Mouse (Mus musculus) left cerebral cortex, adult 2 months (tissue): ENCODE measurements around the gene Castor1. TPM values are rescaled to one million over a fixed set of nuclear protein-coding genes. Genes with fewer than 3 reads are reported as not detected.

Experiments used
- DNase-seq, 2 experiments: peaks; one replicate each; pipeline ENCODE4 v3.0.0; 2021 to 2022; ENCODE audit warnings: low spot score in 2 of 2, mixed read lengths in 1 of 2; ENCODE audit errors: extremely low spot score in 1 of 2
- H3K27ac ChIP-seq: fragments of 200-600 bp; 2 replicates; pipeline ENCODE4 v1.8.1; 2022
- H3K4me3 ChIP-seq: fragments of 200-600 bp; 2 replicates; pipeline ENCODE4 v1.8.1; 2022
- CTCF ChIP-seq: fragments of 200-600 bp; IDR thresholded peaks from 2 replicates; pipeline ENCODE4 v1.8.1; 2022; ENCODE audit warnings: antibody characterized with exemption, mild to moderate bottlenecking, moderate library complexity
- intact Hi-C: fragments of 180-260 bp; cut with DNase I; formaldehyde crosslinking; loops from one replicate; pipeline ENCODE4 v1.15.1; 2025
- total RNA-seq, 2 experiments: library from RNA; stranded (reverse); gene quantifications; 2 replicates each; pipeline ENCODE4 v1.2.3; 2021

The Castor1 gene
- total RNA-seq, 2 experiments from 2014 or later: 3.9 to 4.2 TPM

DNA sequence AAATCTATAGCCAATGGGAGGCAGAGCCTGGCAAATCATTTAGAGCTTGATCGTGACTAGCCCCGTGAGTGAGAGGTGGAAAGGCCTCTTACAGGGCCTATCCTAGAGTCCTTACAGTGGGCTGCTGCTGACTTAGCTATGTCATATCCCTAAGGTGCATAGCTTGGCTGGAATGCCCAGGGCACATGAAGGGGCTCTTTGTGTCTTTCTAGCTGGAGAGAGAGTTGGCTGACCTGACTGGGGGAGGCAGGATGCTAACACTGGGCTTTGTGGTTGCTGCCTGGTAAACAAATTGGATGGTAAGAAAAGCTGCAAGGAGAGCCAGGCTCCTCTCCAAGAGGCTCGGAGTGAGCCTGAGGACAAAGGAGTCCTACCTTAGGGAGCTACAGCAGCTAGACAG, 25.3 kb upstream of the Castor1 start:
- intact Hi-C loops: no loop called here
- peak overlapping the region; percentile 57 for H3K27ac ChIP-seq

DNA sequence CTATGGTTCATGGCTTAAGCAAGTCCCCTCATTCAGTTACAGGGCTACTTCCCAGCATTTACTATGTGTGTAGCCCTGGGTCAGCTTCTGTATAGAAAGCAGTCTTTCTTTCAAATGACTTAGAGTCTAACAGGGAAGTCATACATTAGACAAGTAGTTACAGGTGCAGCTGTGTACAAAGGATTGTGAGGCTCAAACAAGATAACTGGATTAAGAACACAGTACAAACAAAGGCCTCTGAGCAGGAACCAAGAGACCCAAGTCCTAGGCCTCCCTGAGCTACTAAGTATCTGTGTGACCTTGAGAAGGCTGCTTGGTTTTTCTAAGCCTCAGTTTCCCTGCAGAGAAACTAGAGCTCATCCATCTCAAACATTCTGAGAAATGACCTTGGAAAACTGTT, 24.6 kb upstream of the Castor1 start:
- H3K4me3 ChIP-seq: no peak overlapping the region
- peak overlapping the region; percentile 57; the same call in 1 of the 2 replicates for H3K27ac ChIP-seq
- intact Hi-C loops: no loop called here
- TF ChIP-seq CTCF: no peak
- DNase-seq: no peak

More for the DNA sequence above, 25.3 kb upstream of the Castor1 start:
- DNase-seq: no peak
- no peak overlapping the region for H3K4me3 ChIP-seq
- no peak for TF ChIP-seq CTCF

DNA sequence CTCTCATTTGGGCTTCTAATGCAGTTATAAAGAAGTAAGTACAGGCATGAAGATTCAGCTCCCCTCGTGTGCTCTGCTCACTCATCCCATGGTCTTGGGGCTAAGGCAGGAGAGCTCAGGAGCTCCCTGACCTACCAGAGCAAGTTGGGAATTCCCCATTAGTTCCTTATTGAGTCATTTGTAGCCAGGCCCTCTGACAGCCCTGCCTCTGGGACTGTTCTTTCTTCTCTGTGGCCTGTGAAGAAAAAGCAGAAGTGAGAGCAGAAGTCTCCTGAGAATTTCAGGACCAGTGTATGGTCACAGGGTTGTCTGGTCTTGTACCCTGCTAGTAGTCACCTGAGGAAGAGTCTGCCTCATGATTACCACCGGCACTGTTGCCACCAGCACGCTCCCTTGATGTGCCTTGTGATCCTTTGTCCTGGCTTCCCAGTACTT, 22.4 kb upstream of the Castor1 start:
- no peak overlapping the region for H3K4me3 ChIP-seq
- H3K27ac ChIP-seq: no peak overlapping the region
- no peak for DNase-seq
- no peak for TF ChIP-seq CTCF
- intact Hi-C loops: no loop called here

DNA sequence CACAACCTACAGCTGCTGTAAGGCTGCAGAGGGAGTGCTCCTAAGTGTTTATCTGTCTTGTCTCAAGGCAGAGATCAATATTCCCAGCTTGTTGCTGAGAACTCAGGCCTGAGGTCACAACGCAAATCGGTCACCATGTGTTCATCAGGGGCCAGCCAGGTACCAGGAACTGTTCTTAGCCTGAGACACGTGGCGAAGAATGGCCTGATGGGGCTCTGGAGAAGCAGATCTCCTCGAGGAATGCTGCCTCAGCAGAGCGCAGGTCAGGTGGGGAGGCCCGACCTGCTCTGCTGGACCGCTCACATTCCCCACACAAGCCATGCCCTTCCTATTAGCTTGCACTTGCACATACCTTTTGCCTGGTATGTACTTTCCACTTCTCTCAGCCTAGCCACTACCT, 21.4 kb upstream of the Castor1 start:
- no peak for TF ChIP-seq CTCF
- no peak for DNase-seq
- H3K27ac ChIP-seq: no peak overlapping the region
- intact Hi-C loops: no loop called here
- H3K4me3 ChIP-seq: no peak overlapping the region

DNA sequence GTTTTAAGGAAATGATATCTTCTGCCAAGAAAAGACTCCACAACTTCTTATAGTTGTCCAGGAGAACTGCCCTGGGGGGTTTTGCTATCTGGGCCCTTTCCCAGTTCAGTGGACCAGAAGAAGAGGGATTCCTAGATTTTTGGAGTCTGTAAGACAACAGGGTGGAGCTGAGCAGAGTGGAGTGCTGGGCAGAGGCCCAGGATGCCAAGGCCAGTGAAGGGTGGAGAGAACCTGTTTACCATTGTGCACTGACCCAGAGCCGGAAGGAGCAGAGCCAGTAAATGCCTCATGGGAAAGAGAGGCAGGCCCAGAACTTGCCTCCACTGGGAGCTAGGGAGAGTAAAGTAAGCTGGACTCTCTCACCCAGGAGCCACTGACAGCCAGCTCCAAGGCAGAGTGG, 20.3 kb upstream of the Castor1 start:
- H3K27ac ChIP-seq: no peak overlapping the region
- H3K4me3 ChIP-seq: no peak overlapping the region
- intact Hi-C loops: no loop called here
- no peak for TF ChIP-seq CTCF
- no peak for DNase-seq

DNA sequence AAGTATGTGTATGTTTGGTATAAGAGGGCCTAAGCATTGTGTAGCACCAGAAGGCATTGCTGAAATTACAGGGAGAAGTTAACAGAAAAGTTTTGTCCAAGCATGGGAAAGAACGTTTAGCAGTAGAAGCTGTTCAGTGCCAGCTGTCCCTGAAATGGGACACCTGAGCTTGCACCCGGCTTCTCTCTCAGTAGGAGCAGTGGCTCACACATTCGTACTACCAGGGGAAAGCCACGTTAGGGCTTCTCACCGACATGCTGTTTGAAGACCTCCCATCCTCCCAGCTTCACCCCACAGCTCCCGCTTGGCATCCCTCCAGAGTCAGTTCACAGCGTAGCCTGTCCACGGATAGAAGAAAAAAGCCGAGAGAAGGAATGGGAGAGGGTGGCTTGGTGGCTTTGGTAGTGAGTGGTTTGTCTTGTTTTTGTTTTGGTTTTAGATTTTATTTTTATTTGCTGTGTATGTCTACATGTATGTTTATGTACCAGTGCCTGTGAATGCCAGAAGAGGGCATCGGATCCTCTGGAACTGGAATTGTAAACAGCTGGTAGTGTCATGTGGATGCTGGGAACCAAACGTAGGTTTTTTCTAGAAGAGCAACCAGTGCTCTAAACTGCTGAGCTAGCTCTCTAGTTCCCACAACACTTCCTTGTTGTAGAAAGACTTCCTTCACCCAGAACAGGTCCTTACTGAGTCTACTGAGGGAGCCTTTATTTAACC, 15.9 kb upstream of the Castor1 start:
- Histone ChIP-seq H3K27ac (peak overlapping the region; percentile 44; the same call in 1 of the 2 replicates), H3K4me3 (no peak overlapping the region)
- no peak for TF ChIP-seq CTCF
- intact Hi-C loops: no loop called here
- DNase-seq: no peak

DNA sequence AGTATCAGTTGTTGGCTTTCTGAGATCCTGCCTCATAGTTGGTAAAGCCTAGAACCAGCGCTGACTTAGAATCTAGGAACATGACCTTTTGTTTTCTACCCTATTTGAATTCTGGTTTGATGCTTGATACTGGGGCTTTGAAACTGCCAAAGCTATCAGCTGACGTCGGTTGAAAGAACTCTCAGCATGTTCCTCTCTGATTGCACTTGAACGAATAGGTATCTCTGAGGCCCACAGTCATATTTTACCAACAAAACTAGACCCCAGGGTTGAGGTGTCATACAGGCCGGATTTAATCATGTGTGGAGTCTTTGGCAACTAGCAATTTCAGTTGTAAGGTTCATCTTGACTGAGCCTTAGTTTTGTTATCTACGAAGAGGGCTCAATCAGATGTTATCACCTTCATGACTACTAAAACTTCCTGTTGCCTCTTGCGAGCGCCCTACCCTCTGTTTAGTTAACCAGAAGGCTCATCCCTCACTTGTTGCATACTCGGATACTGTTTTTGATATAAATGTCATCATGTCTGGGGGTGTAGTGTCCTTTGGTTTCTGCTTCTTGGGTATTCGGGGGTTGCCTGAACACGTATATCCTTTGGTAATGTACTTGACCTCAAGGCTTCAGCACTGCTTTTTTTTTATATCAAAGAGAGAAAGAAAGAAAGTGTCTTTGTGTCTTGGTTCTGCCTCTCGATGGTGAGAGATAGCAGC, 14.9 kb upstream of the Castor1 start:
- no peak for TF ChIP-seq CTCF
- H3K4me3 ChIP-seq: no peak overlapping the region
- H3K27ac ChIP-seq: peak overlapping the region; percentile 64
- intact Hi-C loops: no loop called here
- no peak for DNase-seq

DNA sequence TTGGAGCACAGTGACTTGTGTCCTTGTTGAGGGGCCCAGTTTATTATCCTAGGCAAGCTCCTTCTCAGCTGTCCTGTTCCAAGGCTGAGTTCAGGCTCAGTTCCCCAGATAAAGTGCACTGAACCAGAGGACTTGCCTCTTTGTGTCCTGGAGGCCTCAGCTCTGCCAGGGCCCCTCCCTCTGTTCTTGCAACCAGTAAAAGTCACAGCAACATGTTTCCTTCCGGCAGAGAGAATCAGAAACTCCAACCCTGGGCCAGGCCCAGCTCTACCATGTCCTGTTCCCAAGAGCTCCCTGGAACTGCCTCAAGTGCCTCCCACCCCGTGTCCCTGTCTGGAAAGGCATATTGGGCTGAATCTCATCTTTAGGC, 14.3 kb upstream of the Castor1 start:
- DNase-seq: no peak
- intact Hi-C loops: no loop called here
- TF ChIP-seq CTCF: no peak
- peak overlapping the region; percentile 64 for H3K27ac ChIP-seq
- no peak overlapping the region for H3K4me3 ChIP-seq

DNA sequence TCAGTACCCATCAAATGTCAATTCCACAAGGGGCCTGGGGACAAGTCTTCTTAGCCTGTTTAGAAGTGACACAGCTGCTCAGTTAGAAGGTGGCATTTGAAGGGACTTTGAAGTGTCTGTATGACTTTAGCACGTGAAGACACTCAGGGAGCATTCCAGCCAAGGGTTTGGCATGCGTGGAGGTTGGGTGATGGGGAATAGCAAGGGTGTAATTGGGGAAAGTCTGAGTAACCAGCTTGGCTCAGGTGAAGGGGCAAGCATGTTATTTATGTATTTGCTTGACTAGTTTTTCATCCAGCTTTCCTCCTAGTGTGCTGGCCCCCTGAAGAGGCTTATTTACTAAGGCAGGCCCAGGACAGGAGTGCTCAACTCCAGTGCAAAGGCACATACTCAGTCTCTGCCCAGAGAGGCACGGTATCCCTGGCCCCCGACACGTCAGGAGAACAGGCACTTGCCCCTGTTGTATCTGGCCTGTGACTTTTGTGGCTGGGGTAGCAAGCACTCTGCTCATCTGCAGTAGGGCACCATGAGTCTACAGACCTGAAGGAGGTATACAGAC, 12.8 kb upstream of the Castor1 start:
- no peak overlapping the region for H3K4me3 ChIP-seq
- H3K27ac ChIP-seq: no peak overlapping the region
- no peak for DNase-seq
- no peak for TF ChIP-seq CTCF
- intact Hi-C loops: no loop called here

DNA sequence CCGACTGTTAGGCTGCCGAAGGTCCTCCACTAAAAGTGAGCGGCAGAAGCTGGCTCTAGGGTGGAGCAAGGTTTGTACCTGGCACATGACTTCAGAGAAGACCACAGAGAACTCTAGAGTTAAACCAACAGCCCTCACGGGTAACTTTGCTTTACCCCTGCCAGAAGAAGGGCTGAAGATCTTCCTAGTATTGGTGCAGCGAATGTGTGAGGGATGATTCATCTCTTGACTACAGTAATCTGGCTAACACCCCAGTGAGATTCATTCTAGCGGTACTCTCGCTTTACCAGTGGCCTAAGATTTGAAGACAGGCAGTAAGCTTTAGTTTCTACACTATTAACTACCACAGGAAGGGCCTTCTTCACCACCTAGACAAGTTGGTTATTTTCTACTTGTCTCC, 12.1 kb upstream of the Castor1 start:
- TF ChIP-seq CTCF: no peak
- intact Hi-C loops: no loop called here
- no peak overlapping the region for H3K27ac ChIP-seq
- no peak overlapping the region for H3K4me3 ChIP-seq
- no peak for DNase-seq

DNA sequence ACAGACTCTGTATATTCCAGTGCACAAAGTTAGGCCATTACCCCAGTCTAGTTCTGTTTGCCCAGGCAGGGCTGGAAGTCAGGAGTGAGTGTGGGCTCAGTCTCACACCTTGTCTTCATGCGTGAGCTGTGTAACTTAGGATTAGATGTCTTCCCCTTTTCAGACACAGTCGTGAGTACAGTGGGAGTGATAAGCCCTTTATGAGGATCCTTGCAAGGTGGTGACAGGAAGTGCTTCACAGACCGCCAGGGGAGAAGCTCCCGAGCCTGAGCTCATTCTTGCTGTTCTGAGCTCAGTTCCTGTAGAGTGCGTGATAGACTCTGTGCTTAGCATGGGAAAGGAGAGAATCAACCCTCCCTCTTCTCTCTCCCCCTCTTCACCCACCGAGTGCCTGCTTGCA, 11.5 kb upstream of the Castor1 start:
- no peak for DNase-seq
- no peak for TF ChIP-seq CTCF
- intact Hi-C loops: no loop called here
- H3K4me3 ChIP-seq: no peak overlapping the region
- H3K27ac ChIP-seq: no peak overlapping the region

DNA sequence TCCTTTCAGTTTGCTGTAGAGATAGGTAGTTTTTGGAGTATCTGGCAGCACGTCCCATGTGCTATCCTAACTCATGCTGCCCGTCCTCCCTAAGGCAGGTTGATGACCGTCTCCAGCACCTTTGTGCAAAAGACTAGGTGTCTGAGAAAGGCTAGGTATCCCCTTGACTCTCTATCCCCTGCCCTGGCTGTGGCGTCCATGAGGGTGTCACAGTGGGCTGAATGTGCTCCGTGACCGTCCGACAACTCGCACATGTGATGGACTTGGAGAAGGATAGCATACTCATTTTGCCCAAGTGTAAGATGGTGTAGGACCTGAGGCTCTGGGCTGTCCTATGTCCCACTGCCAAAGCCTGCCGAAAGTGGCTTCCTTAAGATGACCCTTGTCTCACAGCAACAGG, 10.4 kb upstream of the Castor1 start:
- no peak overlapping the region for H3K4me3 ChIP-seq
- no peak for DNase-seq
- intact Hi-C loops: no loop called here
- no peak overlapping the region for H3K27ac ChIP-seq
- no peak for TF ChIP-seq CTCF

DNA sequence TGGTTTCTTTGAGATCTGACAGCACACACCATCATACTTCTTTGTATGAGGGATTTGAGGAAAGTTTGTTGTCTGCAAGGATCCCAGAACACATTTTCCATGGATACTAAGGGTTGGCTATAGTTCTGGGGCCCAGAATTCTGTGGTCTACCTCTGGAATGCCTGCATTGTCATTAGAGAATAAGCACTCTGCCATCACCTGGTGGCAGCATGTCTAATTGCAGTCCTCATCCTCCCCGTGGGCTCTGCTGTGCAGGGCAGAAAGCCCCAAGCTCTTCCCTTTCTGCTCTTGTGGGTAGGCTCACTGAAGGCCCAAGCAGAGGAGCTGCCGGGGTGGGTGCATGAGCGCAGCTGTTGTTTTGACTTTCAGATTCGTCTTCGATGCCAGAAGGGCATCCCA, 8.5 kb upstream of the Castor1 start:
- intact Hi-C loops: no loop called here
- DNase-seq: no peak
- peak; percentile 38 for TF ChIP-seq CTCF
- H3K27ac ChIP-seq: no peak overlapping the region
- no peak overlapping the region for H3K4me3 ChIP-seq
